Mouse (Mus musculus): Measurements from ENCODE around the gene Glb1. TPM values are rescaled to one million over a fixed set of nuclear protein-coding genes. Genes with fewer than 3 reads are reported as not detected.
A peak's percentile ranks its signal among the peaks of the same experiment; 100 is the strongest.

The Glb1 gene
- polyA plus RNA-seq, 1 experiment from 2014 or later, result 23.3 TPM

GRCm38 (mm10) chr9:114428103-114428834, 27.4 kb downstream of the Glb1 start:
- DNase-seq (ENCODE audit: low spot score), result no peak
- no peaks in the 10 kb centered on the region for H3K9me3 ChIP-seq (replicated peaks; ENCODE audit: control insufficient read depth, low read length)
- ATAC-seq (replicated peaks; ENCODE audit: insufficient number of reproducible peaks, low FRiP score, low TSS enrichment, low read depth), result no peak
- no peak overlapping the region for H3K4me3 ChIP-seq (ENCODE audit: low read depth, low read length)
- no peak overlapping the region for H3K27ac ChIP-seq (replicated peaks; ENCODE audit: low read depth, low read length)
- H3K36me3 ChIP-seq (replicated peaks; ENCODE audit: control insufficient read depth, insufficient read depth, low read depth, low read length), result peaks cover 4% of the 10 kb centered on the region; the same call in 1 of the 2 replicates
- no peaks in the 10 kb centered on the region for H3K4me1 ChIP-seq (ENCODE audit: control insufficient read depth, insufficient read depth, low read length)
- H3K9ac ChIP-seq (replicated peaks; ENCODE audit: low read length), result no peak overlapping the region
- H3K27me3 ChIP-seq (ENCODE audit: control insufficient read depth, insufficient read depth, low read length), result no peaks in the 10 kb centered on the region
- no peak overlapping the region for H3K4me2 ChIP-seq (ENCODE audit: low read depth, low read length)
- 86% methylated on average over 12 of the region's 12 CpGs for WGBS

DNA sequence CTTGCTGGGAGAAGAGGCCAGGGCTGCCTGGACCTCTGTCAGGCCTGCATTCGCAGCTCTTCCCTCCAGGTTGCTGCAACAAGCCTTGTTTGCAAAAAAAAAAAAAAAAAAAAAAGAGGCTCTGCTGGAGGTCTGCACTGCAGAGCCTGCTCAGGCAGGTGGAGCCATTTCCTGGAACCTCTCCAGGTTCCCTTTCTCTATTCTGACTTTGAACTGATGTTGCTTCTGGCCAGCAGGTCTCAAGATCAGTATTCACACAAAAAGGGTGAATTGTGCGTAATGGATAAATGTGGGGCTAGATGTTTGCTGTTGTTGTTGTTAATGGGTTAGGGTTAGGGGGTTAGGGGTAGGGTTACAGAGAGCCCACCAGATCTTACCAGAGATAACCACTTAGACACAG, 34.8 kb downstream of the Glb1 start:
- 82% methylated on average over 2 of the region's 2 CpGs for WGBS
- no peak overlapping the region for H3K4me2 ChIP-seq (ENCODE audit: low read depth, low read length)
- DNase-seq (ENCODE audit: low spot score), result no peak
- H3K36me3 ChIP-seq (replicated peaks; ENCODE audit: control insufficient read depth, insufficient read depth, low read depth, low read length), result no peaks in the 10 kb centered on the region
- ATAC-seq (replicated peaks; ENCODE audit: insufficient number of reproducible peaks, low FRiP score, low TSS enrichment, low read depth), result no peak
- H3K4me1 ChIP-seq (ENCODE audit: control insufficient read depth, insufficient read depth, low read length), result no peaks in the 10 kb centered on the region
- no peaks in the 10 kb centered on the region for H3K27me3 ChIP-seq (ENCODE audit: control insufficient read depth, insufficient read depth, low read length)
- no peak overlapping the region for H3K4me3 ChIP-seq (ENCODE audit: low read depth, low read length)
- H3K9me3 ChIP-seq (replicated peaks; ENCODE audit: control insufficient read depth, low read length), result no peaks in the 10 kb centered on the region
- no peak overlapping the region for H3K9ac ChIP-seq (replicated peaks; ENCODE audit: low read length)
- H3K27ac ChIP-seq (replicated peaks; ENCODE audit: low read depth, low read length), result no peak overlapping the region

GRCm38 (mm10) chr9:114440548-114440947, 39.7 kb downstream of the Glb1 start:
- Histone ChIP-seq H3K4me1 (ENCODE audit: control insufficient read depth, insufficient read depth, low read length) (no peaks in the 10 kb centered on the region), H3K27ac (replicated peaks; ENCODE audit: low read depth, low read length) (no peak overlapping the region), H3K4me3 (ENCODE audit: low read depth, low read length) (no peak overlapping the region), H3K9me3 (replicated peaks; ENCODE audit: control insufficient read depth, low read length) (no peaks in the 10 kb centered on the region), H3K4me2 (ENCODE audit: low read depth, low read length) (no peak overlapping the region), H3K9ac (replicated peaks; ENCODE audit: low read length) (no peak overlapping the region), H3K27me3 (ENCODE audit: control insufficient read depth, insufficient read depth, low read length) (no peaks in the 10 kb centered on the region), H3K36me3 (replicated peaks; ENCODE audit: control insufficient read depth, insufficient read depth, low read depth, low read length) (no peaks in the 10 kb centered on the region)
- DNase-seq (ENCODE audit: low spot score) (no peak), ATAC-seq (replicated peaks; ENCODE audit: insufficient number of reproducible peaks, low FRiP score, low TSS enrichment, low read depth) (no peak; the same call in 1 of the 2 replicates)
- 85% methylated on average over 10 of the region's 10 CpGs for WGBS

DNA sequence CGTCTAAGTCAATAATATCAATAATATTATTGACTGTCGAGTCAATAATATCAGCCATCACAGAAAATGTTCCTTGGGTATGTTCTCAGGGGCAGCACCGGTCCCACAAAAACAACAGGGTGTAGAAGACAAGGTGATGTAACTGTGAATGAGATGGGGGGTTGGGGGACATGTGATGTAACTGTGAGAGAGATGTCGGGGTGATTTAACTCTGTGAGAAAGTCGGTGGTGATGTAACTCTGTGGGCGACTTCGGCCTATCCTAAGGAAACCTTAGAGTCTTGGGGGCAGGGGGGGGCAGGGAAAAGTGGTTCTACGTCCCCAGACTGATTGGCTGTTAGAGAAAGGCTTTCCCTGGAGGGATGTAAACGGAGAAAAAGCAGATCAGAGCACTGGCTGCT, 41.3 kb downstream of the Glb1 start:
- Histone ChIP-seq H3K27ac (replicated peaks; ENCODE audit: low read depth, low read length) (no peak overlapping the region), H3K27me3 (ENCODE audit: control insufficient read depth, insufficient read depth, low read length) (no peaks in the 10 kb centered on the region), H3K9me3 (replicated peaks; ENCODE audit: control insufficient read depth, low read length) (no peaks in the 10 kb centered on the region), H3K4me3 (ENCODE audit: low read depth, low read length) (no peak overlapping the region), H3K4me2 (ENCODE audit: low read depth, low read length) (no peak overlapping the region), H3K9ac (replicated peaks; ENCODE audit: low read length) (no peak overlapping the region), H3K36me3 (replicated peaks; ENCODE audit: control insufficient read depth, insufficient read depth, low read depth, low read length) (no peaks in the 10 kb centered on the region), H3K4me1 (ENCODE audit: control insufficient read depth, insufficient read depth, low read length) (no peaks in the 10 kb centered on the region)
- DNase-seq (ENCODE audit: low spot score) (no peak), ATAC-seq (replicated peaks; ENCODE audit: insufficient number of reproducible peaks, low FRiP score, low TSS enrichment, low read depth) (no peak)
- WGBS, result 92% methylated on average over 9 of the region's 9 CpGs

DNA sequence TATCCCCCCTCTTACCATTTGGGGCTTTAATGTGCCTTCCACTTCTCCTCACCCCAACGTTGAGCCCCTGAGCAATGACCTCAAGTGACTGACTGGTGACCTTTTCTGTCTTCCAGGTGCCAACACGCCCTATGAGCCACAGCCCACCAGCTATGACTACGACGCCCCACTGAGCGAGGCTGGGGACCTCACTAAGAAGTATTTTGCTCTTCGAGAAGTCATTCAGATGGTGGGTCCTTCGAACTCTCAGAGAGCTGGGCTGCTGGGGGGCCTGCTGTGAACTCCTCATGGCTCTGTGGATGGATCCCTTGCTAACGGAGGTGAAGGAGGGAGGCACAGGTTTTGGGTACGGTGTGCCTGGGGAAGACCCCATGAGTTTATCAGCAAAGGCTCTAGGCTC, 42.0 kb downstream of the Glb1 start:
- Histone ChIP-seq H3K4me2 (ENCODE audit: low read depth, low read length) (no peak overlapping the region), H3K4me3 (ENCODE audit: low read depth, low read length) (no peak overlapping the region), H3K4me1 (ENCODE audit: control insufficient read depth, insufficient read depth, low read length) (no peaks in the 10 kb centered on the region), H3K9me3 (replicated peaks; ENCODE audit: control insufficient read depth, low read length) (no peaks in the 10 kb centered on the region), H3K27me3 (ENCODE audit: control insufficient read depth, insufficient read depth, low read length) (no peaks in the 10 kb centered on the region), H3K27ac (replicated peaks; ENCODE audit: low read depth, low read length) (no peak overlapping the region), H3K9ac (replicated peaks; ENCODE audit: low read length) (no peak overlapping the region), H3K36me3 (replicated peaks; ENCODE audit: control insufficient read depth, insufficient read depth, low read depth, low read length) (no peaks in the 10 kb centered on the region)
- WGBS, result 81% methylated on average over 9 of the region's 9 CpGs
- ATAC-seq (replicated peaks; ENCODE audit: insufficient number of reproducible peaks, low FRiP score, low TSS enrichment, low read depth) (no peak), DNase-seq (ENCODE audit: low spot score) (no peak)

DNA sequence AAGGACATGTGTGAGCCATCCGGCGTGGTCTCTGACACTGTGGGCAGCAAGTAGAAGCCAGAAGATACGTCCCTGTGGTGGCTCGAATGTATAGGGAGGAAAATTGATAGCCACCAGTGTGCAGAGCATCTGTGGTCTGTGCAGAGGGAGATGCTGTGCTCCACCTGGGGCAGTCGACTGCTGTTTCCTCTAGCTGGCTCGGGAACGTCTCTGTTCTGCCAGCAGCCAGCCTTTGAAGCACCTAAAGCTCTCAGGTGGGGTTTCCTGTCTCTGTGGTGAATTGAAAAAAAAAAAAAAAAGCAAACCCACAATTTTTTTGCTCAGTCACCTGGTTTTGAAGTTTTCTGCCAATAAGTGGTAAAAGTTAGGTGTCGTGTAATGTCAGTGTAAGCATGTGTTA, 42.5 kb downstream of the Glb1 start:
- Histone ChIP-seq H3K27me3 (ENCODE audit: control insufficient read depth, insufficient read depth, low read length) (no peaks in the 10 kb centered on the region), H3K27ac (replicated peaks; ENCODE audit: low read depth, low read length) (no peak overlapping the region), H3K4me1 (ENCODE audit: control insufficient read depth, insufficient read depth, low read length) (no peaks in the 10 kb centered on the region), H3K4me2 (ENCODE audit: low read depth, low read length) (no peak overlapping the region), H3K9ac (replicated peaks; ENCODE audit: low read length) (no peak overlapping the region), H3K4me3 (ENCODE audit: low read depth, low read length) (no peak overlapping the region), H3K9me3 (replicated peaks; ENCODE audit: control insufficient read depth, low read length) (no peaks in the 10 kb centered on the region), H3K36me3 (replicated peaks; ENCODE audit: control insufficient read depth, insufficient read depth, low read depth, low read length) (no peaks in the 10 kb centered on the region)
- WGBS, result 91% methylated on average over 8 of the region's 8 CpGs
- DNase-seq (ENCODE audit: low spot score) (no peak), ATAC-seq (replicated peaks; ENCODE audit: insufficient number of reproducible peaks, low FRiP score, low TSS enrichment, low read depth) (no peak)

GRCm38 (mm10) chr9:114446887-114447286, 46.0 kb downstream of the Glb1 start:
- Histone ChIP-seq H3K4me1 (ENCODE audit: control insufficient read depth, insufficient read depth, low read length) (no peaks in the 10 kb centered on the region), H3K9ac (replicated peaks; ENCODE audit: low read length) (no peak overlapping the region), H3K4me2 (ENCODE audit: low read depth, low read length) (no peak overlapping the region), H3K4me3 (ENCODE audit: low read depth, low read length) (no peak overlapping the region), H3K27ac (replicated peaks; ENCODE audit: low read depth, low read length) (no peak overlapping the region), H3K36me3 (replicated peaks; ENCODE audit: control insufficient read depth, insufficient read depth, low read depth, low read length) (no peaks in the 10 kb centered on the region), H3K9me3 (replicated peaks; ENCODE audit: control insufficient read depth, low read length) (no peaks in the 10 kb centered on the region), H3K27me3 (ENCODE audit: control insufficient read depth, insufficient read depth, low read length) (no peaks in the 10 kb centered on the region)
- ATAC-seq (replicated peaks; ENCODE audit: insufficient number of reproducible peaks, low FRiP score, low TSS enrichment, low read depth) (no peak), DNase-seq (ENCODE audit: low spot score) (no peak)
- 90% methylated on average over 8 of the region's 8 CpGs for WGBS

GRCm38 (mm10) chr9:114448700-114449099, 47.8 kb downstream of the Glb1 start:
- Histone ChIP-seq H3K4me2 (ENCODE audit: low read depth, low read length) (no peak overlapping the region), H3K4me3 (ENCODE audit: low read depth, low read length) (no peak overlapping the region), H3K9me3 (replicated peaks; ENCODE audit: control insufficient read depth, low read length) (no peaks in the 10 kb centered on the region), H3K36me3 (replicated peaks; ENCODE audit: control insufficient read depth, insufficient read depth, low read depth, low read length) (no peaks in the 10 kb centered on the region), H3K27me3 (ENCODE audit: control insufficient read depth, insufficient read depth, low read length) (no peaks in the 10 kb centered on the region), H3K4me1 (ENCODE audit: control insufficient read depth, insufficient read depth, low read length) (no peaks in the 10 kb centered on the region), H3K27ac (replicated peaks; ENCODE audit: low read depth, low read length) (no peak overlapping the region), H3K9ac (replicated peaks; ENCODE audit: low read length) (no peak overlapping the region)
- 84% methylated on average over 5 of the region's 5 CpGs for WGBS
- ATAC-seq (replicated peaks; ENCODE audit: insufficient number of reproducible peaks, low FRiP score, low TSS enrichment, low read depth) (0 out of 2 replicates have a peak, but pooled peaks have one; percentile 29), DNase-seq (ENCODE audit: low spot score) (no peak)
